Mouse (Mus musculus) G1E (cell line): ENCODE measurements around the gene Wbp1.

Experiments used
- CTCF ChIP-seq: IDR thresholded peaks from 2 replicates; pipeline ENCODE4 v1.5.1; 2012; ENCODE audit warnings: low read depth, low read length, inconsistent platforms, mixed read lengths
- GATA1 ChIP-seq: IDR thresholded peaks from 2 replicates; pipeline ENCODE4 v1.6.1; 2012; ENCODE audit warnings: borderline replicate concordance, low read length, inconsistent platforms, mixed read lengths

DNA sequence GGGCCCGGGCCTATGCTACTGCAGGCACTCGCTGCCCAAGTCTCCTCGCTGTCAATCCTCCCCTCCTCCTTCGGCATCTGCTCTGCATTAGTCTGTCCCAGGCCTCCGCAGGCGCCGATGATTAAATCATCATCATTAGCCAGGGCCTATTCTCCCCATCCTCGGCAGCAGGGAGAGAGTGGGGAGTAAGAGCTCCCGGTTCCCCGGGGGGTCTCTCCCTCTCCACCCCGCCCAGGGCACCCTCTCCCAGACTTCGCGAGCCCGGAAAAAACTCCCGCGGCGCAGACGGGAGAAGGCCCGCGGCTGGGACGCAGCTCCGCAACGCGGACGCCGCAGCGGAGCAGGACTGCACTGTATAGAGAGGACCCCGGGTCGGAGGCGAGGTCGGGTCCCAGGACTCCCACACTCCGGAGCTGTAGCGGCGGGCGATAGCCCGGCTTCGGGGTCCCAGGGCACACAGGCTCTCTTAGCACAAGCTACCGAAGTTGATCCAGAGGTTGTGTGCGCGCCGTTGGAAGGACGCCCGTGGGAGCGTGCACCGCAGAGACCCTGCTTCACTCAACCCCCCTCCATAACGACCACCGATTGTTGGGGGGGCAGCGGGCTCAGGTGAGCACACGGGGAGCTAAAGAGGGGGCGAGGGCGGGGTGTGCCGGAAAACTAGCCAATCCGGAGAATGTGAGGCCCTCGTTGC is 43.6 kb downstream of the Wbp1 start, which contains the start of gene Pcgf1:
- TF ChIP-seq CTCF (no peak), GATA1 (no peak)
